Mouse (Mus musculus) urinary bladder, adult 18-20 months (tissue): ENCODE measurements around the gene Pde11a.

ENCODE experiments used
- DNase-seq, 2 experiments: peaks; one replicate each; pipeline ENCODE4 v3.0.0; 2022; ENCODE audit warnings: low spot score in 2 of 2, mixed read lengths in 2 of 2

Gene Pde11a

DNA sequence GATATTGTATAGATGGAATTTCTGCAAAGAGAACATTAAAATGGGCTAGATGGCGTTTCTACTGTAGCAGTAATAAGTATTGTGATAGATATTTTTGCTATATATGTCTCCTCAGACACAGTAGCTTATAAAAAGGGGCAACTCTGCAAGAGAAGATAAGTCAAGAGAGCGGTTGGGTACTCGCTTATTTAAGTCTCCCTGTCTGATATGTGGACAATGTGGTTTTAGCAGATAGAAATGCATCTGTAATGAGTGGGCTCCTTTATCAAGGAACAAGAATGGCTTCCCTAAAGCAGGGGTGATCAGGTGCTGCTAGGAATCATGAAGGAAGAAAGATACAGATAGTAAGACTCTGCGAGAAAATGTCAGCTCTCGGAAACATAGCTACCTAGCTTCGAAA is 18.2 kb downstream of the Pde11a start:
- DNase-seq: no peak

DNA sequence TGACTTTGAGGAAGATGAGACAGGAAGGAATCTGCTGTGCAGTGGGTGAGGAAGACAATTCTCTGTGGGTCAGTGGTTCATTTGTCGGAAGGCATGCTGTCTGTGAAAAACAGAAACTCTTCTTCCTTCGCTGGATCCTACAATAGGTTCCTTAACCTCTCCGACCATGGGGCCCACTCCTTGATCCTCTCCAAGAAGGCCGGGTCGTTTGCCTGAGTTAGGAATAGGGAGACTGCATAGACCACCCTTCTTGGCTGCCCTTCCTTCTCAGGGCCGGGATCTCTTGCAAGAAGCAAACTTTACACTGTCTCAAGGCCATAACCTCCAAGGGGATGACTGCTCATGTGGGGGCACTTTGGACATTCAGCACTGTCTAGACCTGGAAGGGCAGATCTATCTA is 19.3 kb downstream of the Pde11a start:
- DNase-seq: no peak

DNA sequence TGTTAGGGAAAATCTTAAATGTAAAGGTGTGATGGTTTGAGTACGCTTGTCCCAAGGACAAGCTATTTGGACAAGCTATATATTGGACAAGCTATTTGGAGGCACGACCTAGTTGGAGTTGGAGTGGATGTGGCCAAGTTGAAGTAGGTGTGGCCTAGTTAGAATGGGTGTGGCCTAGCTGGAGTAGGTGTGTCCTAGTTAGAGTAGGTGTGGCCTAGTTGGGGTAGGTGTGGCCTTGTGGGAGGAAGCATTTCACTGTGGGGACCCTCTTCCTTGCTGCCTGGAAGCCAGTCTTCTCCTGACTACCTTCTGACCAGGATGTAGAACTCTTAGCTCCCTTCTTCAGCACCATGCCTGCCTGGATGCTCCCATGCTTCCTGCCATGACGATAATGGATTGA is 50.9 kb downstream of the Pde11a start:
- no peak for DNase-seq

DNA sequence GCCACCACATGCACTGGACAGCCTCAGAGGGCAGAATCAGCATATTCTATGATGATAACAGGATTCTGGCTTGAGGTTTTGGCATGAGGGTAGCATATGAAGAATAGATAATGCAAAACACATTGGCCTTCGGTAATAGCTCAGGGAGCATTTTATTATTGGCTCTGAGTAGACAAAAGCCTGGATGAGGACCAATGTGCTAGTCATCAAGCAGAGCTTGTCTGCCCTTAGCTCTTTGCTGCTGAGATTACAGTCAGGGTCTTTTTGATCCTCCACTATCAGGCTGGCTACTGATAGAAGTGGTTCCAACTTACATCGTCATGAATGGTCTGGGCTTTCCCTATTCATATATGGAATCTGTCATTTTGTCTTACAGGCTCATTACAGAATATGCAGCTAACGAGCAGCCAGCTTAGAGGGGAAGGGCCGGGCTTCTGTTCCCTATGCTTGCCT is 52.3 kb downstream of the Pde11a start:
- no peak for DNase-seq

DNA sequence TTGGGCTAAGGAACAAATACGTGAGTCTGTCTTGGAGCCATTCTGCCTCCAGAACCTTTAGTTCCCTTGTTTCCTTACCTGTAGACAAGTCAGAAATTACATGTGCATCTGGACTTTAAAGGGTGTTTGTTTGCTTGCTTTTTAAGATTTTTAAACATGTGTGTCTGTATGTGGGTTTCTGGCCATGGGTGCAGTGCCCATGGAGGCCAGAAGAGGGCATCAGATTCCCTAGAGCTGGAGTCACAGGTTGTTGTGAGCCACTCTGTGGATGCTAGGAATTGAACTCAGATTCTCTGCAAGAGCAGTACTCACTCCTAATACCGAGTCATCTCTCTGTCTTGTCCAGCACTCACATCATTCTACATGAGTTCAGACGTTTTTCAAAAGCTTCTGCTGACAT is 53.4 kb downstream of the Pde11a start:
- no peak for DNase-seq

DNA sequence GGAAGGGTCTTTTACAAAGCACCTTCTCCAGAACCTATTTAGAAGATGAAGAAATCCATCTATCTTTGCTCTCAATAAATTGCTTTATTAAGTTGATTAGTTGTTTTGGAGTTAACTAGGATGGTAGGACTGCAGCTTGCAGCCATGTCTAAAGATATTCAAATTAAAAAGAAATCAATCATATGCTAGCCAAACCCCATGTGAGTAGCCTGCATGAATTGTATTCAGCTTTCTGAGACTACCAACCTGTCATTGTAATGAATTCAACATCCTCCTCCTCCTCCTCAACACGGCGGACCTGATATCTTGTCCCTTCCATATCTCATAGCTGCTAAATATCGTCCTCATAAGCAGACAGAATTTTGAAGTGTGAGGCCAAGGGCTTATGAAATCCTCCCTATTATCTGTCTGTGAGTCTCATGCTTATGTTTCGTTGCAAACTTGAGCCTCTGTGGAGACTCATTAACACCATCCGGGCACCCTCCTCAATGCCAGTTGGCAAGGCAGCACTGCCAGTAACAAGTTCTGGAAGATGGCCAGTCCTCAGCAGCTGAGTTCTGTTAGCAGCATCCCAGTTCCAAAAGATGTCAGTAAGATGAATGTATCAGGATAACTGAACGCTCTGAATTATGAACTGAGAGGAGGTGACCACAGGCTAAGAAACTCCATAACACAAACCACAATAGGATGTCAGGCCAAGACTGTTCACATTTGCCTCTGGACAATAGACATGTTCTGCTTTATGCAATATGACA is 55.0 kb downstream of the Pde11a start:
- DNase-seq: no peak

DNA sequence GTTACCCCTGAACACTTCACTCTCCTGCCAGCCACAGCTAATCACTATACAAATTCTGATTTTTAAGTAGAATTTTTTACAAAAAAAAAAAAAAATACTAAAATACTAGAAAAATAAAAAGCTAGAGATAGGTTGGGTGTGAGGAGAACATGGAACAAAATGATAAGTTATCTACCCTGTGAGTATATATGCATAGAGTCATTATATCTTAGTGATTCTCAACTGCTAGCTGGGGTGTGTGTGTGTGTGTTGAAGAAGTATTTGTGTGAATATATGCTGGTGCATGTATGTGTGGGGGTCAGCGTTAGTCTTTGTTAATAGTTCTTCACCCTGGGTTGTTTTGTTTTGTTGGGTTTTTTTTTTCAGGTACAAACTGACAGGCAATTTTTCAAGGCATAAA is 69.1 kb downstream of the Pde11a start:
- no peak for DNase-seq

DNA sequence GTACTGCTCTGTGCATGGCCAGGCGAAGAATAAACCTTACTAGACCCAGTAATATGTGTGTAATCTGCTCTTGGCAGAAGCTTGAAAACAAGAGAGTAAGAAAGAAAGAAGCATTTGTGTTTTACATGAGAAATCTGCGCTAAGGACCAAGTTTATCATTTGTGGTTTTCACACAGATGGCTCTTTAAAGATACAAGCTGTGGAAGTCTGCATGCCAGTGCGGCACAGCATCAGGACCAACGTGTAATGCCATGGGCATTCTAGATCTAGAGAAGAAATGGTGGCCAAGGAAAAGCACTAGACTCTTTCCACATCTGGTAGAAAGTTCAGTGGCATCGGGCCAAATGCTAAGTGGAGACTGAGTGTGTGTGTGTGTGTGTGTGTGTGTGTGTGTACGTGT is 71.2 kb downstream of the Pde11a start:
- DNase-seq: no peak

DNA sequence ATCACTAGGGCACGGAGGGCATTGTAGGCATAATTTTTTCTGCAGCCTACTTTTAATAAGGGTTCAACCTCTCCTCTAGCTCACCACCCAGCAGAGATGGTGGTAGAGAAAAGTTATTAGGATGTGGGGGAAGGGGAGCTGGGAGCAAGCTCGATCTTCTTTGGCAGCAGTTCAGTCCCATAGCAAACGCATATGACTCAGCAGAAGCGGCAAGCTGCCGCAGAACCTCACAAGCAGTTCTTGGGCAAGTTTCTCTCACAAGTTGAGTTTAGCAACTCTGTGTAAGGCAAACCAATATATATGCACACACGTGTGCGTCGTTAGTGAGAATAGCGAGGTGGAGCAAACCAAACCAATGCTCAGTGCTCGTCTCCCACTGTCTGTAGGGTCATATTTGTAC is 72.0 kb downstream of the Pde11a start:
- DNase-seq: no peak

DNA sequence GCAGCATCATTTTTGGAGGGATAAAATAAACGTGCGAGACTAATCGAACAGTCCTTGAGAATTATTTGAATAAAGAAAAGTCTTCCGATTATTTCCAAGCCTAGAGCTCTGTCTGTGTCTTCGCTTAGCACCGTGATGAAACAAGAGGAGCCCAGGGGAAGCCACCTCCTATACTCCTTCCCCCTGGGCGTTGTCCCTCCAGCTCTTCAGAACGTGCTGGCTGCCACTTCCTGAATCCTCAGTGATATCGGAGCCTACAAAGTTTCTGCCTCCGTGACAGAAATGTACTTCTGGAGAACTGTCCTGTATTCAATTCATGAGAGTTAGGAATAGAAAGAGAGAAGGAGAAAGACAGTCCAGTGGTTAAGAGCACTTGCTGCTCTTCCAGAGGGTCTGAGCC is 74.3 kb downstream of the Pde11a start:
- DNase-seq: no peak

DNA sequence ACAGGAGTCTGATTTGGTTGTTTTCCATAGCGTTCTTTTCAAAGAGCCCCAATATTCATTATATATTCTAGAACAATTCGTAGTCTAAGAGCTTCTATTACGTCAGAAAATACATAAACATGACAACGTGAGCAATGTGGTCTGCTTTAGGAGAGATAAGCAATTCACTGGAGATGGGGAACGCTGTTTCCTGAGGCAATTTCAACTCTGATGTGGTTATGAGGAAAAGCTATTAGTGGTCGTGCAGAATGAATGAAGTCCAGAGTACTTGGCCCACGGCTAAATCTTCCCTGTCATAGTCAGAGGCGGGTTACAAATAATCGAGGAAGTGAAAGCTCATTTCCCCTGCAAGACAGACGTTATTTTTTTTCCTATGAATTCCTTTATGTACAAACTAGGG is 75.9 kb downstream of the Pde11a start:
- no peak for DNase-seq

DNA sequence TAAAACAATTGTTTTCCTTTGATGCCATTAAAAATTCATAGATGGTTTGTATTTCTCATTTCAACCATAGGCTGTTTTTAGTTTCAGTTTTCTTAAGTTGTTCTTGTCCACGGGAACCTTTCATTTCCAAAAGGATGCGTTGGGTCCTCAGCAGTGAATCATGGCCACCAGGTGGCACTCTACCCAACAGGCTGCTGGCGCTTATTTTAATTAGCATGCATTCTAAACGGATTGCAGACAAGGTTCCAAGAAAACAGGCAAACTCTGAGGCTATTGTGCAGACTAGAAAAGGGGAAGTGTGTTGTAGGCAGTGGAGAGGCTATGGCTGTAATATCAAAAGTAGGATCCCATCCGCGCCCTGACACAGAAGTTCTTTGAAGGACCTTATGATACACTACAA is 83.7 kb downstream of the Pde11a start:
- peak in 1 of 2 experiments; percentile 20 for DNase-seq

DNA sequence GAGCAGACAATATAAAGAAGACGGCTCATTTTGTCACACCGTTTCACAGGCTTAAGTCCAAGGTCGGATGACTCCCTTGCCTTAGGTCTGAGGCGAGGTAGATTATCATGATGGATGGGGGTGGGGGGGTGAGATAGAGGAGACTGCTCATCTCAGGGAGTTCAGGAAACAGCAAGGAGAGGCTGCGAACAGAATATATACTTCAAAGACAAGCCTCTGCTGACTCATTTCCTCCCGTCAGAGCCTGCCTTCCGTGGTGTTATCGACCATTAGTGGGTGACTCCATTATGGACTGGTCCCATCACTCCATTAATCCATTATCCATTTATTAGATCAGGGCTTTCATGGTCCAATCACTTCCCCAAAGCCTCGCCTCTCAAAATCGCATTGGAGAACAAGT is 87.2 kb downstream of the Pde11a start:
- DNase-seq: no peak

DNA sequence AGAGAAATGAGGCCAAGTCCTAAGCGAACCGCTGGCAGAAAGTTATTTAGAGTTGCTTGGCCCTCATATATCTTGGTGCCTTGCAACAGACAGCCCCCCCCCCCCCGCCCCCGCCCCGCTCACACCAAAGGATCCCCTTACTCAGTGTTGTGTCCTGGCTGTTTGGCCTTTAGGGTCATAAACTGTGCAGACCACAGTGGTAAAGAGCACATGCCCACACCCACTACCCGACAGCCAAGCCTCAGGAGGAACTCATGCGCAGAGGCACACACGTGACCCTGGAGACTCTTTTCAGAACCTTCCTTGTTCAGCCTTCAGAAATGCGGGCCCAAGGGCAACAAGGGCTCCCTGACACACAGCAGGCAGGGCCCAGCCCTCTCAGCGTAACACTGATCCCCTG is 90.3 kb downstream of the Pde11a start:
- no peak for DNase-seq

DNA sequence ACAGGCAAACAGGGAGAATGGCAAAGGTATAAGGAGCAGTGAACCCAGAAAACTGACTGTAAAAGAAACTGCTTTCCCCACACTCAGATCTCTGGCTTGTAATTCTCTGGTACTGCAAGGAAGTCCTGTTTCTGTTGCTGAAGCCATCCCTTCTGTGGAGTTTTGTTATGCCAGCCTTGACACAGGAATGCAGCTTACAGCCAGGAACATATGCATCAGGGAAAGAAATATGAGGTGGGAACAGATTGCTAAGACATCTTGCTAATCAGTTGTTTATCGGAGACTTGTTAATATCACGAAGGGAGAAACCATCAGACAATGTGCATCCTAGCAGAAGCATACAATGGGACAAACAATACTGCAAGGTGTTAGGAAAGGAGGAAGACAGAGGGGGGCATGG is 99.4 kb downstream of the Pde11a start:
- no peak for DNase-seq

DNA sequence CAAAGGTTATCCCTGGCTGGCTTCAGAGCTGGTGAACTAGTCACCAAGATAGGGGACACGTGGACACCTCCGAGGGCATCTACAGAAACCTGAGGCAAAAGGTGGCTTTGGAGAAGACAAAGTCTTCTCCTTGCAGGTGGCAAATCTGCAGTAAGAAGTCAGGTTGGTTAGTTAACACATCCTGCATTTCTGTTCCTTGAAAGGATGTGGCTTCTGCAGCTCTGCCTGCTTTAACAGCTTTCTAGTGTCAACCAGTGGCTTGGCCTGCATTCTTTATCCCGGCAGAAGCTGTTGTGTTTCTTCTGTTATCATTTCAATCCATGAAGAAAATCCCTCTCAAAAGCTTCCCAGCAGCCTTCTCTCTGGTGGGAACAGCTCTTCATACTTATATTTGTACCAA is 100.1 kb downstream of the Pde11a start:
- DNase-seq: no peak

DNA sequence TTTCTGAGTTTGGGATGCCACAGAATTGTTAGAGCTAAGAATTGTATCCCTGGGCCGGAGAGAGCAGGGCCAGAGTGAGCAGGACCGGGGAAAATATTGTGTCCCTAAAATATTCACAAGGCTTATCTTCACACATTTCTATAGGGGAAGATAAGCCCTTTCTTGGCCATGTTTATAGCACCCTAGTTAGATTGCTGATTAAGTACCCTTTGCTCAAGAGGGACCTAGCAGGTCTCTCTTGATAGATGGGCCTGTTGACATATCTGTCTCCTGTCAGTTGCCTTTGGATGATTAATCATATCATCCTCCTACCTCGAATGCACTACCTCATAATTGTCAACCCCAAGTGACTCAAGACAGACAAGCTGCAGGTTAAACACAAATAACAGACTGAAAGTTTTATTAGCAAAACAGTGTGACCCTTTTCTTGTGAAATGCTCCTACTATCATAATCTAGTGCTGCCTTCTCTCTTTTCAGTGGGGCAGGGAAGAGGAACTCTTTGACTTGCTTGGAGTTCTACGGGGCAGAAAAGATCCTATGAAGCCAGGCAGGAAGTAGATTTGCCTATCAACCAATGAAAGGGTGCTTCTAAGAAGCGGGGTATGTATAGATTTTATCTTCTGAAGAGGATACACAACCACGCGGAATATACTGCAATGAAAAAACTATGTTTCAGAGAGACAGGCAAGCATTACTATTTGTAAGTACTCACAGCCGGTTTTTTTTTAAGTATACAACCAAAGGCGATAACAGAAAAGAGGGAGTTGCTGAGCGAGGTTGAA is 100.7 kb downstream of the Pde11a start:
- DNase-seq: no peak

DNA sequence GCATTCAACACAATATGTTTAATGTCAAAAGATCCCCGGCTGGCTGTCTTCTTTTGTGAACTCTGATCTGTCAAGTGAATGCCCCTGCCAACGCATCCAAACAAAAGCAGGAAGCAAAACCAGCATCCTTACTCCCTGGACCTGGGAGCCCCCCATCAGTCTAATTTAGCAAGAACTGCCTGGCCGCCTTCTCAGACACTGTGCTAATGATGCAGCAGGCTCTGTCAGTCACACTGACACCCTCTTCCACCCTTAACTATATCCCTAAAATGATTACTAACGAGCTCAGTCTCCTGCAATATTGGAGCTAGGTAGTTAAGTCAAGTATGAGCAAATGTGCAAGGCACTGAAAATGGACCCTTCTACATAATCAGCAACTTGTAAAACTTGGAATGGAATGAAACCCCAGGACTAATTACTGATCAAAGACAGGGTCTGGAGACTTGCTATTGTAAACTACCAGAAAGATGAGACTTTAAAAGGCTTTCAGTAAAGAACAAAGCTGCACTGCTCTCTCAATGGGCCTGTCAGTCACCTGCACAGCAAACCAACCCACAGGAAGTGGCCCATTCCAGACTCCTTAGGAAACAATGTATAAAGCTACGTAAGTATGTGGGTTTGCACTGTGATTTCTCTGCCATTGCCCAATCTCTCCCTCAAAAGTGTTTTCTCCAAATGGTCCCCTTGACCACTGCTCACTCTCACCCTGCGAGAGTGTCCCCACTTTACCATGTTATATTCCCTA is 118.0 kb downstream of the Pde11a start:
- no peak for DNase-seq

DNA sequence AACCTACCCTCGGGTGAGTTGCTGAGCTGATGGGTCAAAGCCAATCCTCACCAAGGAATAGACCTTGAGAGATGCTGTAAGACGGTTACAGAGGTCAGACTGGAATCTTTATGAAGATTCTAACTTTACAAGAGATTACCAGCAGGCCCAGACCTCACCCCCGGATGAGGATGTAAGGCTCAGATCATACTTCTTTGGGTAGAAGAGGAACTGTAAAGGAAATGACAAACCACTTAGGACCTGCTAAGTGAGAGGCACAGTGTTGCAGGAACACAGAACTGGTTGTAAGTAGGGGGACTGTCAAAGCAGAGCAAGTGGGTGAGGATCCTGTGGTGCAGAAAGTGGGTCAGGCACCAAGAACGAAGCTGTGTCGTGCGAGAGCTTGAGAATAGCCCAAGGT is 119.0 kb downstream of the Pde11a start:
- DNase-seq: no peak

DNA sequence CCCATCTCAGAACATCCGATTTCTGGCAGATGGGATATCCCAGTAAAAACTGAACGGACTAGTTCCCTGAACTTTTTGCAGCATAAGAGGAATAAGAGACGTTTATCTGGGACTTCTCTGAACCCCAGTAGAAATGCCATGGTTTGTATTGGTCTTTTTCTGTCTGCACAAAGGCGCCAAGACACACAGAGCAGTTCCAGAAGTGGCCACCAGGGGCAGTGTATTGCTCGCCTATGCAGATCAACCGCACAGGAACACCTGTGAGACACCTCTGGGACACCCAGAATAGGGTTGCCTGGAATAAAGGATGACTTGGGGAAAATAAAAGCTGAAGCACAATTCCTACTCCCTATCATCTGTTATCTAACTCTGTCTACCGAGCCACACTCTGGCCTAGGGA is 122.4 kb downstream of the Pde11a start:
- DNase-seq: peak in 1 of 2 experiments; percentile 0

DNA sequence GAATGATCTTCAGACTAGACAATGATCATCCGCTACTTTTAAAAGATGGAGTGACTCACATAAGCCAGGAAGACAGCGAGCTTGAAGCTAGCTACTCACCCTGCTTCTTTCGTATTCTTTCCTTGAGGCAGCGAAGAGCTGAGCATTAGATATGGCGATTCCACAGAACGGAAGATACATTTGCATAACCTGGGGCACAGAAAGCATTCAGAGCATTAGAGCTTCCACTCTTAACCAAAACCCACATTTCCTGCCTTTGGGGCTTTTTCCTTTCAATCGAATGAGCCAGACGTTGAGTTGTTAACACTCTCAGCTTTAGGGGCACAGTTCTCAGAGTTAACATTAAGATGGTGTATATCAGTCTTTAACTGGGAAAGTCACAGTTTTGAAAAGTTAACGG is 123.4 kb downstream of the Pde11a start:
- DNase-seq: no peak

DNA sequence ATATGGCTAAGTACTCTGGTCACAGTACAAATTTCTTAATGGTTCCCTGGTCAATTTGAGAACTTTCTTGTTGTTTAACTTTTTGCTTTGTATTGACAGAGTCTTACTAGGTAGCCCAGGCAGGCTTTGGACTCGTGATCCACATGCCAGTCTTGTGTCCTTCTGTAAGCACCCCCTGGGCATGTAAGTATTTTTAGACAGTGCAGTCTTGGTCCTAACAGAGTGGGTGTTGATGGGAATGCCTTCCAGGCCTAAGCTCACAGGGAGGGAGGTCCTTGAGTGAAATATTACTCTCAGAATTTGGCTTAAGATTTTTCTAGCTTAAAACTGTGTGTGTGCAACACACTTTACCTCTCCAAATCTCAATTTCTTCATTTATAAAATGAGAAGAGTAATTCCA is 153.4 kb downstream of the Pde11a start:
- DNase-seq: no peak

DNA sequence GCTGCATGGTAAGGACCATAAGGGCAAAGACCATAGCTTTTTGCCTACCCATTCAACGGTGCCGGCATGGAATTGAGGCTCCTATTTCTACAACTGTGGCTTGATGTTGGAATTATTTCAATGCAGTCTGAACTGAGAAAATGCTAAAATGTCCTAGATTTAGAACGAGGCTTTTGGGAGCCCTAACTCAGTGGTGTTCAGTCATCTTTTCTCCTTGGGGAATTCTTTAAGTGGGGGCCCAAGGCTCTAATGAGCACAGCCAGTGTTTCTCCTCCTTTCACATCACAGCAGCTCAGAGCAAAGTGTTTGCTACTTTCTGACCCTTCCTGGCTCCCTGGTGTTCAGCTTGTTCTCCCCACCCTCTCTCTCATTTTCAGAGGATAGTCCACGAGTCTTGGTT is 175.8 kb downstream of the Pde11a start:
- DNase-seq: no peak
